Comparison of ENCODE assay signal across 35 mouse cellular contexts in the genomic region with DNA sequence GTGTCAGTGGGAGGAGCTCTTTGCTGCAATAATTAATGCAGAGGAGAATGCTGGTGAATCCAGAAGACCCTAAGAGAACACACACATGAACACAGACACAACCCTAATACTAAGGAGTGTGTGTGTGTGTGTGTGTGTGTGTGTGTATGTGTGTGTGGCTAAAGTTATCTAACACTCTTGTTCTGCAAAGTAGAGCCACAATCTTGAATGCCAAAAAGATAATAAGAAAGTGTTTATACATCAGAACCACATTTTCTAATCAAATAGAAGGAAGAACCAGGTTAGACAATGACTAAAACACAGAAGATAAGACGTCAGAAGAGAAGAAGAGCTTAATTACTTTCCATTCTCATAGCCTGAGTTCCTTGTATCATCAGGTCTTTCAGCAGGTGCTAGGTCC.
"Had no signal": no experiment of that assay in that cellular context is flagged by ENCODE, and none has a peak within 500 bp of the region (broad histone marks: within the 10 kb centered on the region; RNA-seq: fewer than 3 reads in every experiment).

No protein-coding gene starts in this region.

- H3K9ac ChIP-seq: heart, embryonic 12.5 days; heart, embryonic 13.5 days; heart, embryonic 15.5 days; hindbrain, embryonic 12.5 days; hindbrain, embryonic 13.5 days; hindbrain, embryonic 14.5 days; hindbrain, embryonic 15.5 days; intestine, embryonic 15.5 days; kidney, embryonic 15.5 days had no signal

- DNase-seq: heart, postnatal 10 days; heart, postnatal 14 days; heart, postnatal 36 days; heart, postnatal 4 days; kidney, adult 11 months; kidney, adult 18-20 months; kidney, adult 2 months; kidney, adult 8-10 months; kidney, adult 9 months; kidney, postnatal 10 days; kidney, postnatal 14 days; kidney, postnatal 25 days; kidney, postnatal 36 days; kidney, postnatal 4 days; layer of hippocampus, adult 9-11 months; layer of hippocampus, postnatal 36 days had no signal

- H3K27me3 ChIP-seq: heart, embryonic 12.5 days; heart, embryonic 13.5 days; heart, embryonic 15.5 days; hindbrain, embryonic 12.5 days; hindbrain, embryonic 13.5 days; hindbrain, embryonic 15.5 days; intestine, embryonic 15.5 days; kidney, embryonic 15.5 days had no signal

- H3K4me2 ChIP-seq: heart, embryonic 11.5 days; heart, embryonic 12.5 days; heart, embryonic 13.5 days; heart, embryonic 15.5 days; hindbrain, embryonic 12.5 days; hindbrain, embryonic 13.5 days; hindbrain, embryonic 14.5 days; hindbrain, embryonic 15.5 days; intestine, embryonic 15.5 days; kidney, embryonic 15.5 days had no signal

- H3K27ac ChIP-seq: heart, embryonic 10.5 days; heart, embryonic 13.5 days; heart, embryonic 15.5 days; hindbrain, embryonic 10.5 days; hindbrain, embryonic 12.5 days; hindbrain, embryonic 13.5 days; hindbrain, embryonic 14.5 days; hindbrain, embryonic 15.5 days; hindbrain, postnatal 0 days; intestine, embryonic 15.5 days; kidney, embryonic 15.5 days; kidney, postnatal 0 days; layer of hippocampus, adult 2 months had no signal

- H3K36me3 ChIP-seq: heart, embryonic 10.5 days; heart, embryonic 12.5 days; heart, embryonic 13.5 days; heart, embryonic 15.5 days; hindbrain, embryonic 10.5 days; hindbrain, embryonic 12.5 days; hindbrain, embryonic 13.5 days; hindbrain, embryonic 15.5 days; intestine, embryonic 15.5 days; kidney, embryonic 15.5 days had no signal

- H3K4me3 ChIP-seq: heart, embryonic 10.5 days; heart, embryonic 12.5 days; heart, embryonic 13.5 days; heart, embryonic 15.5 days; hindbrain, embryonic 10.5 days; hindbrain, embryonic 12.5 days; hindbrain, embryonic 13.5 days; hindbrain, embryonic 15.5 days; intestine, embryonic 15.5 days; kidney, embryonic 15.5 days; layer of hippocampus, adult 2 months had no signal

- H3K4me1 ChIP-seq: heart, embryonic 12.5 days; heart, embryonic 15.5 days; hindbrain, embryonic 10.5 days; intestine, embryonic 15.5 days; kidney, embryonic 15.5 days had no signal

- ATAC-seq: hindbrain, embryonic 16.5 days; hindbrain, postnatal 0 days; inflammation-experienced regulatory T-cells, adult 6 months; intestine, embryonic 15.5 days; intestine, embryonic 16.5 days; intestine, postnatal 0 days had no signal

- H3K9me3 ChIP-seq: heart, embryonic 10.5 days; heart, embryonic 12.5 days; heart, embryonic 13.5 days; heart, embryonic 15.5 days; hindbrain, embryonic 10.5 days; hindbrain, embryonic 12.5 days; hindbrain, embryonic 13.5 days; hindbrain, embryonic 15.5 days; intestine, embryonic 15.5 days; kidney, embryonic 15.5 days had no signal
